Mouse (Mus musculus) cerebellum, postnatal 10 days (tissue): ENCODE data around the gene Il2ra.

Experiments
- DNase-seq, 2 experiments: peaks; one replicate each; pipeline ENCODE4 v3.0.0; 2021; ENCODE audit warnings: mixed read lengths in 2 of 2

The Il2ra gene

DNA sequence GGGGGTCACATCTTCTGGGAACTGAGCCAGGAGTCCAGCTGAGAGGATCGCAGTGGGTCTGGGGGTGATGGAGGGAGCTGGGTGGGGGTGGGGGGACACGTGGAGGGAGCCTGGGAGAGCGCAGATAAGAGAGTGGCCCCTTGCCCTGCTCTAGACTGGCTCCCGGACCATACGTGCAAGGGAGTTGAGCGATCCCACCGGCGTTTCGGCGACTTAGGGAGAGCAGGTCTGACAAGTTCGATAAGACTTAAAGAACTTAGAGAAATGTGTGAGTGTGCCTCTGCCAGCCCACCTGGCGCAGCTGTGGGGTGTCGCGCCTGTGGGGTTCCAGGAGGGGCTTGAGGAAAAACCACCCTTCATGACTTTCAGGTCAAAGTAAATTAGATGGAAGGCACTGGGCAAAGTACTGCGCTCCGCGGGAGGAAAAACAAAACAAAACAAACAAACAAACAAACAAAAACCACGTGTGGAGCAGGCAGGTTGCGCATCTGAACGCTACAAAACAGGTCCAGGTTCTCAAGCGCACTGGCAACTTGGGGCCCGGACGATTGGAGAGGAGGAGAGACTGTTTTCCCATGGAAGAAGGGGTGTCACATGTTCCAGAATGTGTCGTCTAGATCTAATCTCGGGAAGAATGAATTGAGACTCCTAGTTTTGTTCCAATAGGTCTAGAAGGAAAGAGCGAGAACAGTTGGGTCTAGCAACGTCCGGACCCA, 63.6 kb downstream of the Il2ra start:
- DNase-seq: peak in 1 of 2 experiments; percentile 6

DNA sequence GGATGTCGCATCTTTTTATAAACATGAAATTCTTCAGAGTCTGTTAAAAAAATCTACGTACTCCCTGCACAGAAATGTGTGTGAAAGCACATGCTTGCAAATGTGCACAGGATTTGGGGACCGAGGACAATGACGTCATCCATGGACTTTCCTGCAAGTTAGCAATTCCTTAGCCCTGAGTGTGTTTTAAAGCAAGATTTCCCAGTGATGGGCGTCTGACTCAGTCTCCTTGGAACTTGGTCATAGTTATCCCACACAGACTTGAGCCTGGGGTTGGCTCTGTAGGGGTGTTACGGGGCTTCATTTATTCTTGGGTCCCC, 64.1 kb downstream of the Il2ra start:
- DNase-seq: no peak

GRCm38 (mm10) chr2:11708538-11708937, 65.9 kb downstream of the Il2ra start:
- DNase-seq: no peak

GRCm38 (mm10) chr2:11710101-11710500, 67.5 kb downstream of the Il2ra start:
- DNase-seq: peak; percentile 53 to 54

GRCm38 (mm10) chr2:11712483-11712990, 69.9 kb downstream of the Il2ra start:
- DNase-seq: no peak

GRCm38 (mm10) chr2:11713021-11713420, 70.4 kb downstream of the Il2ra start:
- no peak for DNase-seq

- DNase-seq: peak; percentile 50 to 53
These were observed 71.9 kb downstream of the Il2ra start for GRCm38 (mm10) chr2:11714535-11714934.

DNA sequence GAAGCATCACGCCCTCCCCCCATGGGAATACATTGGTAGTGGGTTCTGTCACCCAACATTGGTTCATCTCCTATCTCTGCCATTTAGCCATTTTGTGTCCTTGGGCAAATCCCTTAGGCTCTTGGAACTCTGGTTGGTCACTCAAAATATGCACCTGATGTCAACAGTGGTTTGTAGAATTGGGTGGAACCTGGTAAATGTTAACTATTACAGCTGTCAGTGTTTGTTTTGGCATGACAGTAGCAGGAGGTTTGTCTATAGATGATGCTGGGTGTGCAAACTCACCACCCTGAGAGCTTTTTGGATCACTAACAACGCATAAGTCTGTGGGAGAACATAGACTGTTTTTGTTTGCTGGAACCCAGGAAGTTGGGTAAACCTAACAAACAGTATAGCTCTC, 76.0 kb downstream of the Il2ra start:
- no peak for DNase-seq

- no peak for DNase-seq
These were observed 80.0 kb downstream of the Il2ra start for GRCm38 (mm10) chr2:11722564-11722963.

GRCm38 (mm10) chr2:11727574-11727973, 85.0 kb downstream of the Il2ra start:
- no peak for DNase-seq

GRCm38 (mm10) chr2:11729091-11729490, 86.5 kb downstream of the Il2ra start:
- no peak for DNase-seq

DNA sequence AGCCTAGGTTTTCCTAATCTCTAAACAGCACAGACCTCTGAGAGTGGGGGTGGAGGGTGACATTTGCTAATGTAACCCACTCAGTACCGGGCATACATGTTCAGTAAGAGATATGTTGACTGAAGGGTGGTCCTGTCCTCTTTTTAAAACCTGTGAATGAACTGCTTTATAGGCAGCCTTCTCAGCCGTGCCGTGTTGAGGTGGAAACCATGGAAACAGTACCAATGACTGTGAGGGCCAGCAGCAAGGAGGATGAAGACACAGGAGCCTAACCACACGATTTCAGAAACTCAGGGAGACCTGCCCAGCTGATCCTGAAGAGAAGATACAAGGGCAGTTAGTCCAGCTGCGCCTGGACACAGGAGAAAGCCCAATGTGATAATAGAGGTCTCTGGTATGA, 90.4 kb downstream of the Il2ra start:
- no peak for DNase-seq

- no peak for DNase-seq
These were observed 93.2 kb downstream of the Il2ra start for GRCm38 (mm10) chr2:11735853-11736252.

DNA sequence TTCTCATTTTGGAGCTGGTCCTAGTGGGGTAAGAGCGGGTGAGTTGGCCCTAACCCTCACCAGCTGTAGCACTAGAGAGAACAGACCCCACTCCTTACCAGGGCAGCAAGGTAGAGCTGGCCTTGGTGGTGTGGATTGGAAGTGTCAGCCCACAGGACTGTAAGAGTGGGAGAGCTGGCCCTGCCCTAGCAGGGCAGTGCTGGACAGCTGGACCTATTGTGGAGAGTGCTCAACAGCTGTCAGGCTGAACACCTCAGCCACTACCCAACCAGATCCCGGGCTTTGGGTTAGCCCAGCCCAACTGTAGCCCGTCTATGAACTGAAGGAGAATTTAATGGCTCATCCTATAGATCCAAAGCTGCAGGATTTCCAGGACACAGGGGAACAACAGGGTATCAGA, 96.2 kb downstream of the Il2ra start:
- DNase-seq: no peak

GRCm38 (mm10) chr2:11739516-11740051, 97.0 kb downstream of the Il2ra start:
- DNase-seq: no peak
